Mouse (Mus musculus) intestine, embryonic 16.5 days (tissue): ENCODE measurements at regions not wholly inside any gene's neighbourhood (a gene's known extent, or its start where the extent isn't known, plus 50 kb on each side); places are given as distances from the start of the nearest gene placed in this dataset.

ENCODE experiments used
- ATAC-seq: fragments of 200-750 bp; cut with Nextera tagmentation; 2 replicates; pipeline ENCODE4 v1.8.0; 2017; ENCODE audit warnings: moderate TSS enrichment, moderate library complexity
- H3K27ac ChIP-seq: fragments of 300-500 bp; sonication (generic); 2 replicates; pipeline ENCODE4 v1.5.1; 2014; ENCODE audit warnings: mild to moderate bottlenecking, low read length
- H3K27me3 ChIP-seq: fragments of 300-500 bp; sonication (generic); replicated peaks from 2 replicates; pipeline ENCODE4 v1.6.1; 2014; ENCODE audit warnings: low read length, control low read depth, mixed read lengths; ENCODE audit not compliant: control insufficient read depth, insufficient read depth
- H3K36me3 ChIP-seq: fragments of 300-500 bp; sonication (generic); 2 replicates; pipeline ENCODE4 v1.6.1; 2014; ENCODE audit warnings: low read length, control low read depth; ENCODE audit not compliant: control insufficient read depth, insufficient read depth
- H3K4me1 ChIP-seq: fragments of 300-500 bp; sonication (generic); 2 replicates; pipeline ENCODE4 v1.6.1; 2014; ENCODE audit warnings: low read length, control low read depth, mixed read lengths; ENCODE audit not compliant: control insufficient read depth, insufficient read depth
- H3K4me2 ChIP-seq: fragments of 300-500 bp; sonication (generic); 2 replicates; pipeline ENCODE4 v1.6.1; 2014; ENCODE audit warnings: low read depth, low read length, control low read depth
- H3K4me3 ChIP-seq: fragments of 300-500 bp; sonication (generic); 2 replicates; pipeline ENCODE4 v1.5.1; 2014; ENCODE audit warnings: mild to moderate bottlenecking, low read length
- H3K9ac ChIP-seq: fragments of 300-500 bp; sonication (generic); 2 replicates; pipeline ENCODE4 v1.6.1; 2014; ENCODE audit warnings: low read depth, low read length
- H3K9me3 ChIP-seq: fragments of 300-500 bp; sonication (generic); 2 replicates; pipeline ENCODE4 v1.6.1; 2016; ENCODE audit warnings: low read length, control low read depth; ENCODE audit not compliant: control insufficient read depth
- WGBS: fragments of 180-500 bp; shearing (Covaris S2); extraction: QIAGEN DNeasy Blood & Tissue Kit; methylation state at CpG from one replicate; pipeline ENCODE4 v1.1.7; 2014; 5-methylcytosine and 5-hydroxymethylcytosine counted together

DNA sequence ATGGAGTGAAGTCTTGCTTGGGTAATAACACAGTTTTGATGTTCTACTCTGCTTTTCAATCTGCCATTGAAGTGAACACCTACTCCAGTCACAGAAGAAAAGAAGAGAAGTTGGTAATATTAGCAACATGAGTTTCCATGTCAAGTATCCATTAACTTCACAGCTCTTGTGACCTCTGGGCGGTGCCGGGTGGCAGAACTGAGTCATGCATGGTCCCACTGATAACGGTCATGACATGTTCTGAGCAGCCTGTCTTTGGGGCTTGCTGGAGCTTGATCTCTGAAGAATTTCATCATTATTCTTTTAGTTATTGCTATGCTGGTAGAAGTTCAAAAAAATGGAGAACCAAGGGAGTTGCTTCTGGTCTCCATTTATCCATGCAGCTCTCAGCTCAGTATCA lies 215.1 kb upstream of the Ptger4 start:
- 86% methylated on average over 3 of the region's 3 CpGs for WGBS
- peak; percentile 73; the same call in 1 of the 2 replicates for ATAC-seq
- Histone ChIP-seq H3K27ac (no peak overlapping the region), H3K4me1 (no peaks in the 10 kb centered on the region), H3K4me2 (no peak overlapping the region), H3K9ac (no peak overlapping the region), H3K9me3 (no peaks in the 10 kb centered on the region), H3K36me3 (no peaks in the 10 kb centered on the region), H3K27me3 (no peaks in the 10 kb centered on the region), H3K4me3 (no peak overlapping the region)

- no peaks in the 10 kb centered on the region for H3K36me3 ChIP-seq
- H3K27me3 ChIP-seq, result no peaks in the 10 kb centered on the region
- no peaks in the 10 kb centered on the region for H3K4me1 ChIP-seq
- no peak for ATAC-seq
- H3K9me3 ChIP-seq, result no peaks in the 10 kb centered on the region
- H3K4me2 ChIP-seq, result no peak overlapping the region
- H3K4me3 ChIP-seq, result no peak overlapping the region
- H3K27ac ChIP-seq, result no peak overlapping the region
- 83% methylated on average over 4 of the region's 4 CpGs for WGBS
- no peak overlapping the region for H3K9ac ChIP-seq
Observed at GRCm38 (mm10) chr15:5459580-5459979, 215.6 kb upstream of the Ptger4 start.

GRCm38 (mm10) chr15:5462651-5463050 lies 218.7 kb upstream of the Ptger4 start:
- Histone ChIP-seq H3K27me3 (no peaks in the 10 kb centered on the region), H3K9me3 (no peaks in the 10 kb centered on the region), H3K9ac (no peak overlapping the region), H3K4me3 (no peak overlapping the region), H3K27ac (no peak overlapping the region), H3K4me2 (no peak overlapping the region), H3K4me1 (no peaks in the 10 kb centered on the region), H3K36me3 (no peaks in the 10 kb centered on the region)
- 89% methylated on average over 3 of the region's 3 CpGs for WGBS
- ATAC-seq, result no peak

GRCm38 (mm10) chr15:5464732-5465131 lies 220.7 kb upstream of the Ptger4 start:
- 79% methylated on average over 5 of the region's 5 CpGs for WGBS
- H3K4me3 ChIP-seq, result no peak overlapping the region
- no peak overlapping the region for H3K27ac ChIP-seq
- no peaks in the 10 kb centered on the region for H3K36me3 ChIP-seq
- no peaks in the 10 kb centered on the region for H3K27me3 ChIP-seq
- no peaks in the 10 kb centered on the region for H3K4me1 ChIP-seq
- no peak overlapping the region for H3K9ac ChIP-seq
- no peak for ATAC-seq
- H3K4me2 ChIP-seq, result no peak overlapping the region
- no peaks in the 10 kb centered on the region for H3K9me3 ChIP-seq

DNA sequence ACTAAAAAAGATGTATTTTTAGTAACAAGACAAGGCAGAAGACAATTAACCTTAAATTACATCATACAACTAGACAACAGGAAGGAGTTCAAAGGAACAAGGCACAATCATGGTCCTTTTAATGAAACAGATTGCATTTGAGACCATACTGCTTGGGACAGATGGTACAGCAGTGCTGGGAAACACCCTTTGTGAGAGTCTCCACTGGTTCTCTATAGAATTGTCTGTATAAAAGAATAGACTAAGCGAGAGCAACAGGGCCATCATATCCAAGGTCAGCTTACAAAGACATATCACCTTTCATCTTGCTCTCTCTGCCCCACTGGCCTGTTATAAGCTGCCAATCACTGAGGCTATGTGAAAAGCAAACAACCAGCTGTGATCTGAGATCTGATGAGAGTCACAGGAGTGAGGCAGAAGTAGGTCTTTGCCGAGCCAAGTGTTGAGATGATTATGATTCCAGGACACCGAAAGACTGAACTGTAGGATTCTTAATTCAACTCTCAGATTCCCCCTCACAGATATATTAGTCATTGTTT lies 224.6 kb upstream of the Ptger4 start:
- no peak for ATAC-seq
- 74% methylated on average over 3 of the region's 3 CpGs for WGBS
- Histone ChIP-seq H3K4me3 (no peak overlapping the region), H3K9me3 (no peaks in the 10 kb centered on the region), H3K4me2 (no peak overlapping the region), H3K27ac (no peak overlapping the region), H3K9ac (no peak overlapping the region), H3K36me3 (no peaks in the 10 kb centered on the region), H3K4me1 (no peaks in the 10 kb centered on the region), H3K27me3 (no peaks in the 10 kb centered on the region)

- H3K36me3 ChIP-seq, result no peaks in the 10 kb centered on the region
- H3K4me3 ChIP-seq, result no peak overlapping the region
- H3K27ac ChIP-seq, result no peak overlapping the region
- H3K27me3 ChIP-seq, result no peaks in the 10 kb centered on the region
- H3K4me2 ChIP-seq, result no peak overlapping the region
- H3K9ac ChIP-seq, result no peak overlapping the region
- no peaks in the 10 kb centered on the region for H3K4me1 ChIP-seq
- no peaks in the 10 kb centered on the region for H3K9me3 ChIP-seq
- ATAC-seq, result no peak
- 53% methylated on average over 1 of the region's 1 CpGs for WGBS
Observed at GRCm38 (mm10) chr15:5475389-5475995, 231.5 kb upstream of the Ptger4 start.

DNA sequence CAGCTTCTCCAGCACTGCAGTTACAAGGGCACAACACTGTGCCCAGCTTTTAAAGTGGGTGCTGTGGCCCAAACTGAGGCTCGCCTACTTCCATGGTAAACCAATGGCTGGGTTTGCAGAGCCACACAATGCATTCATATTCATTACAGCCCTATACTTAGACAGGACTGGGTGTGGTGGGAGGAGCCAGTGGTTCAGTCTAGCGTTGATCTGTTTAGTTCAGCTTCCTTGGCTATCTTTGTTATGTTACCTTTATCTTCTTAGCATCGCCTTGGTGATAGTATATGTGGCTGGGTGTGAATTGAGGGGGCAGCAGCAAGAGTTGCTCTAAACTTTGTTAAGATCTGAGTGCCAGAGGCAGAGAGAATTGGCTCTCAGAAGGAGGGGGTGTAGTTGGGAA lies 249.3 kb upstream of the Ptger4 start:
- Histone ChIP-seq H3K27ac (no peak overlapping the region), H3K27me3 (no peaks in the 10 kb centered on the region), H3K9me3 (no peaks in the 10 kb centered on the region), H3K4me1 (no peaks in the 10 kb centered on the region), H3K4me3 (no peak overlapping the region), H3K4me2 (no peak overlapping the region), H3K36me3 (no peaks in the 10 kb centered on the region), H3K9ac (no peak overlapping the region)
- ATAC-seq, result no peak
- WGBS, result 70% methylated on average over 3 of the region's 3 CpGs

- H3K4me3 ChIP-seq, result no peak overlapping the region
- no peaks in the 10 kb centered on the region for H3K9me3 ChIP-seq
- no peak overlapping the region for H3K9ac ChIP-seq
- H3K27me3 ChIP-seq, result no peaks in the 10 kb centered on the region
- WGBS, result 68% methylated on average over 8 of the region's 8 CpGs
- no peaks in the 10 kb centered on the region for H3K4me1 ChIP-seq
- H3K27ac ChIP-seq, result no peak overlapping the region
- peak; percentile 46; the same call in 1 of the 2 replicates for ATAC-seq
- no peak overlapping the region for H3K4me2 ChIP-seq
- no peaks in the 10 kb centered on the region for H3K36me3 ChIP-seq
Observed at GRCm38 (mm10) chr15:5495187-5495849, 251.3 kb upstream of the Ptger4 start.

DNA sequence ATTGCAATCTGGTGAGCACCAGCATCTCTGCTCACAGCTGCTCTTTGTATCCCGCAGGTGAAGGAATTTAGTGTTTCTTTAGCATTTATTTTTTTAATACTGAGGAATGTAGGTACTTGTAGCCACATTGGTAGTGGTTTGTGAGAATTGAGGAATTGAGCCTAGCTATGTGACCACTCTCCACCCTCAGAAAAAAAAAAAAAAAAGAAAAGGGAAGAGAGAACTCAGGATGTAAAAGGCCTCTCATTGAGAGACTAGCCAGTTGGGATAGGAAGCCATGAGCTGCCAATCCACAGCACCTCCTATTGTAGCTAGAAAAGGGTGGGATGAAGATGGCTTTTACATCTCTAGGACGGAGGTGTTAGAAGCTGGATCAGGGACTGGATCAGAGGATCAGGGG lies 252.0 kb upstream of the Ptger4 start:
- Histone ChIP-seq H3K4me1 (no peaks in the 10 kb centered on the region), H3K4me3 (no peak overlapping the region), H3K36me3 (no peaks in the 10 kb centered on the region), H3K27me3 (no peaks in the 10 kb centered on the region), H3K9me3 (no peaks in the 10 kb centered on the region), H3K9ac (no peak overlapping the region), H3K27ac (no peak overlapping the region), H3K4me2 (no peak overlapping the region)
- ATAC-seq, result no peak
- WGBS, result 87% methylated on average over 2 of the region's 2 CpGs
